Mouse (Mus musculus) heart, adult 2 months (tissue): ENCODE data around the gene Eda. TPM values are rescaled to one million over a fixed set of nuclear protein-coding genes. Genes with fewer than 3 reads are reported as not detected.

Experiments used
- DNase-seq, 2 experiments: peaks; one replicate each; pipeline ENCODE4 v3.0.0; 2021
- H3K27ac ChIP-seq: fragments of 200-600 bp; 2 replicates; pipeline ENCODE4 v1.8.1; 2022
- H3K27me3 ChIP-seq: fragments of 200-500 bp; 2 replicates; pipeline ENCODE4 v1.6.1; 2012; ENCODE audit warnings: mild to moderate bottlenecking, low read length, inconsistent platforms, mixed read lengths; ENCODE audit not compliant: control insufficient read depth, insufficient read depth
- H3K36me3 ChIP-seq: fragments of 200-500 bp; 2 replicates; pipeline ENCODE4 v1.6.1; 2012; ENCODE audit warnings: low read length, inconsistent platforms; ENCODE audit not compliant: control insufficient read depth, insufficient read depth
- H3K4me1 ChIP-seq: fragments of 200-500 bp; 2 replicates; pipeline ENCODE4 v1.6.1; 2011; ENCODE audit warnings: low read length; ENCODE audit not compliant: control insufficient read depth, insufficient read depth
- H3K4me3 ChIP-seq: fragments of 200-600 bp; 2 replicates; pipeline ENCODE4 v1.8.1; 2022
- H3K79me2 ChIP-seq: fragments of 200-500 bp; replicated peaks from 2 replicates; pipeline ENCODE4 v1.6.1; 2012; ENCODE audit warnings: mild to moderate bottlenecking, inconsistent platforms, low read length, moderate library complexity, mixed read lengths; ENCODE audit not compliant: control insufficient read depth, insufficient read depth
- H3K9ac ChIP-seq: fragments of 200-500 bp; 2 replicates; pipeline ENCODE4 v1.6.1; 2012; ENCODE audit warnings: low read depth, mild to moderate bottlenecking, control low read depth, inconsistent platforms, low read length, mixed read lengths
- CTCF ChIP-seq: fragments of 200-600 bp; IDR thresholded peaks from 2 replicates; pipeline ENCODE4 v1.8.1; 2022; ENCODE audit warnings: antibody characterized with exemption, mild to moderate bottlenecking, moderate library complexity
- EP300 ChIP-seq: fragments of 200-500 bp; IDR thresholded peaks from 2 replicates; pipeline ENCODE4 v1.6.1; 2011; ENCODE audit warnings: low read depth, low read length, control low read depth; ENCODE audit not compliant: insufficient read depth
- POLR2A ChIP-seq: fragments of 200-500 bp; IDR thresholded peaks from 2 replicates; pipeline ENCODE4 v1.6.1; 2011; ENCODE audit warnings: mild to moderate bottlenecking, low read depth, low read length, control low read depth; ENCODE audit not compliant: insufficient read depth
- WGBS: fragments of 180-500 bp; shearing (Covaris S2); methylation state at CpG from one replicate; pipeline ENCODE4 v1.1.7; 2018; 5-methylcytosine and 5-hydroxymethylcytosine counted together
- intact Hi-C: fragments of 180-260 bp; cut with DNase I; formaldehyde crosslinking; loops from one replicate; pipeline ENCODE4 v1.15.1; 2025
- long read RNA-seq: library from polyadenylated mRNA; stranded (forward); transcript quantifications from one replicate; pipeline ENCODE4 v2.0.0, GENCODE M21; 2021
- polyA plus RNA-seq: library from polyadenylated mRNA; depleted of rRNA; stranded (reverse); fragments of >200 nt; gene quantifications from 2 replicates; pipeline ENCODE4 v1.2.3, GENCODE M21; 2012; rRNA removed
- total RNA-seq, 2 experiments: library from RNA; stranded (reverse); gene quantifications; 2 replicates each; pipeline ENCODE4 v1.2.3; 2021

The Eda gene
- 1 to 10 TPM; 1.7 to 2.3 TPM for total RNA-seq
- 1.4 and 2.4 TPM in 2 replicates for polyA plus RNA-seq
- long read RNA-seq, partial matches to known transcripts, result 2 of 4 reads
- long read RNA-seq, other reads (novel, unspliced or antisense), result 2 of 4 reads

- intact Hi-C loops, result loop anchor here (10.0 kb wide), 1 partner anchor 509 kb away; no protein-coding TSS in a partner anchor
- H3K36me3 ChIP-seq, result no peaks in the 10 kb centered on the region
- H3K27me3 ChIP-seq, result no peaks in the 10 kb centered on the region
- peak; percentile 88 to 90 for DNase-seq
- peak within 1 kb of the TSS; percentile 54 for H3K27ac ChIP-seq
- H3K79me2 ChIP-seq, result no peaks in the 10 kb centered on the region
- 21% methylated on average over 38 of the region's 49 CpGs for WGBS
- no peaks in the 10 kb centered on the region for H3K4me1 ChIP-seq
- peak within 1 kb of the TSS; percentile 26 for H3K9ac ChIP-seq
- peak within 1 kb of the TSS; percentile 61 for H3K4me3 ChIP-seq
- TF ChIP-seq CTCF (0 out of 2 replicates have a peak, but pooled peaks have one; percentile 12), EP300 (no peak), POLR2A (0 out of 2 replicates have a peak, but pooled peaks have one; percentile 13)
Observed at GRCm38 (mm10) chrX:99975250-99975984, at the start of gene Eda. Gene Eda (plus strand): TSS chrX:99975606.

GRCm38 (mm10) chrX:99961002-99961401, 14.4 kb upstream of the Eda start:
- WGBS, result 55% methylated on average over 4 of the region's 4 CpGs
- no peak overlapping the region for H3K4me3 ChIP-seq
- H3K9ac ChIP-seq, result no peak overlapping the region
- intact Hi-C loops, result no loop called here
- H3K79me2 ChIP-seq, result no peaks in the 10 kb centered on the region
- no peaks in the 10 kb centered on the region for H3K36me3 ChIP-seq
- no peak for DNase-seq
- H3K4me1 ChIP-seq, result no peaks in the 10 kb centered on the region
- no peak for TF ChIP-seq POLR2A
- TF ChIP-seq EP300, result no peak
- no peak for TF ChIP-seq CTCF
- no peak overlapping the region for H3K27ac ChIP-seq
- H3K27me3 ChIP-seq, result no peaks in the 10 kb centered on the region

GRCm38 (mm10) chrX:99970111-99970510, 5.3 kb upstream of the Eda start:
- H3K4me3 ChIP-seq, result no peak overlapping the region
- no peak overlapping the region for H3K27ac ChIP-seq
- no peaks in the 10 kb centered on the region for H3K36me3 ChIP-seq
- H3K4me1 ChIP-seq, result no peaks in the 10 kb centered on the region
- WGBS, result 80% methylated on average over 1 of the region's 1 CpGs
- TF ChIP-seq EP300 (no peak), POLR2A (no peak), CTCF (no peak)
- H3K9ac ChIP-seq, result no peak overlapping the region
- intact Hi-C loops, result loop anchor here (10.0 kb wide), 1 partner anchor 515 kb away; no protein-coding TSS in a partner anchor
- H3K27me3 ChIP-seq, result no peaks in the 10 kb centered on the region
- no peak for DNase-seq
- no peaks in the 10 kb centered on the region for H3K79me2 ChIP-seq

- 42% methylated on average over 3 of the region's 3 CpGs for WGBS
Observed at GRCm38 (mm10) chrX:99974381-99974780, 1.0 kb upstream of the Eda start.

GRCm38 (mm10) chrX:99974803-99975202, 603 bp upstream of the Eda start:
- Histone ChIP-seq H3K79me2 (no peaks in the 10 kb centered on the region), H3K36me3 (no peaks in the 10 kb centered on the region), H3K9ac (no peak overlapping the region), H3K4me3 (peak overlapping the region; percentile 61; the same call in 1 of the 2 replicates), H3K27ac (peak overlapping the region; percentile 7), H3K27me3 (no peaks in the 10 kb centered on the region), H3K4me1 (no peaks in the 10 kb centered on the region)
- DNase-seq, result peak in 1 of 2 experiments; percentile 17
- no peak for TF ChIP-seq EP300
- TF ChIP-seq POLR2A, result no peak
- TF ChIP-seq CTCF, result no peak
- intact Hi-C loops, result loop anchor here (10.0 kb wide), 1 partner anchor 510 kb away; no protein-coding TSS in a partner anchor
- 23% methylated on average over 5 of the region's 5 CpGs for WGBS

More at GRCm38 (mm10) chrX:99974381-99974780, 1.0 kb upstream of the Eda start:
- intact Hi-C loops, result loop anchor here (10.0 kb wide), 1 partner anchor 510 kb away; no protein-coding TSS in a partner anchor
- Histone ChIP-seq H3K27me3 (no peaks in the 10 kb centered on the region), H3K36me3 (no peaks in the 10 kb centered on the region), H3K79me2 (no peaks in the 10 kb centered on the region), H3K9ac (no peak overlapping the region), H3K4me1 (no peaks in the 10 kb centered on the region), H3K27ac (no peak overlapping the region; the same call in 1 of the 2 replicates), H3K4me3 (no peak overlapping the region)
- peak; percentile 34 to 40 for DNase-seq
- TF ChIP-seq CTCF (no peak), POLR2A (no peak), EP300 (no peak)
